Mouse (Mus musculus) liver, adult 2 months (tissue): ENCODE measurements around the gene Susd3. TPM values are rescaled to one million over a fixed set of nuclear protein-coding genes. Genes with fewer than 3 reads are reported as not detected.

Experiments
- DNase-seq: peaks from one replicate; pipeline ENCODE4 v3.0.0-alpha.2; 2011; ENCODE audit warnings: low read depth, low spot score; ENCODE audit errors: extremely low read depth
- H3K27ac ChIP-seq: fragments of 200-500 bp; replicated peaks from 2 replicates; pipeline ENCODE4 v1.5.1; 2012; ENCODE audit warnings: low read depth, mild to moderate bottlenecking, control low read depth, inconsistent platforms, low read length; ENCODE audit not compliant: insufficient read depth
- H3K27me3 ChIP-seq: fragments of 200-500 bp; 2 replicates; pipeline ENCODE4 v1.6.1; 2012; ENCODE audit warnings: mild to moderate bottlenecking, moderate library complexity, low read length, inconsistent platforms; ENCODE audit not compliant: control insufficient read depth, insufficient read depth
- H3K36me3 ChIP-seq: fragments of 200-500 bp; 2 replicates; pipeline ENCODE4 v1.6.1; 2012; ENCODE audit warnings: low read length, inconsistent platforms; ENCODE audit not compliant: control insufficient read depth, insufficient read depth
- H3K4me1 ChIP-seq: fragments of 200-500 bp; 2 replicates; pipeline ENCODE4 v1.6.1; 2011; ENCODE audit warnings: low read length; ENCODE audit not compliant: control insufficient read depth, insufficient read depth
- H3K4me3 ChIP-seq: fragments of 200-500 bp; 2 replicates; pipeline ENCODE4 v1.5.1; 2011; ENCODE audit warnings: low read depth, mild to moderate bottlenecking, control low read depth, low read length, moderate library complexity; ENCODE audit not compliant: insufficient read depth
- H3K79me2 ChIP-seq: fragments of 200-500 bp; 2 replicates; pipeline ENCODE4 v1.6.1; 2012; ENCODE audit warnings: inconsistent platforms, mild to moderate bottlenecking, low read length, moderate library complexity; ENCODE audit not compliant: control insufficient read depth, insufficient read depth
- H3K9ac ChIP-seq: fragments of 200-500 bp; 2 replicates; pipeline ENCODE4 v1.6.1; 2012; ENCODE audit warnings: low read depth, mild to moderate bottlenecking, control low read depth, inconsistent platforms, low read length
- CTCF ChIP-seq: fragments of 200-500 bp; IDR thresholded peaks from 2 replicates; pipeline ENCODE4 v1.5.1; 2011; ENCODE audit warnings: low read depth, low read length, control low read depth
- POLR2A ChIP-seq: fragments of 200-500 bp; IDR thresholded peaks from 2 replicates; pipeline ENCODE4 v1.6.1; 2011; ENCODE audit warnings: low read length, control low read depth; ENCODE audit not compliant: insufficient read depth; ENCODE audit errors: extremely low read depth
- WGBS: fragments of 180-500 bp; shearing (Covaris S2); methylation state at CpG from one replicate; pipeline ENCODE4 v1.1.7; 2018; 5-methylcytosine and 5-hydroxymethylcytosine counted together
- polyA plus RNA-seq: library from polyadenylated mRNA; depleted of rRNA; stranded (reverse); fragments of >200 nt; gene quantifications from 2 replicates; pipeline ENCODE4 v1.2.3, GENCODE M21; 2012
- total RNA-seq: library from RNA; depleted of rRNA; stranded (reverse); fragments of >200 nt; gene quantifications from 2 replicates; pipeline ENCODE4 v1.2.3, GENCODE M21; 2014

Gene Susd3
- total and polyA plus RNA-seq, 2 experiments, result 0.18 to 1.1 TPM

DNA sequence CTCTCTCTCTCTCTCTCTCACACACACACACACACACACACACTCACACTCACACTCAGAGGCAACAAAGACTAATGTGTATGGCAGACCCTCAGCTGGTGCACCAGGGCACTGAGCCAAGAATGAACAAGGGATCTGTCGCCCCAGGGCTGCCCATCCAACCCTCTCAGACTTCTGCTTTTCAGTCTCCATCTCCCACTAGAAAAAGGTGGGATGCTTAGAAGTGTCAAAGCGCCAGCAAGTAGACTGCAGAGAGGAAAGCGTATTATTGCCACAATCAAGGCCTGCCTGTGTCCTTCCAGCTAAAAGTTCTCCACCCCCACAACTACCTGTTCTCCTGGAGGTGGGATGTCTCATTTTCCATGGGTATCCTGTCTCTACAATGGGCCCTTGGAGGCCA, 34.1 kb downstream of the Susd3 start:
- DNase-seq, result no peak
- H3K79me2 ChIP-seq, result no peaks in the 10 kb centered on the region; the same call in 1 of the 2 replicates
- H3K4me1 ChIP-seq, result peaks cover 9% of the 10 kb centered on the region
- no peaks in the 10 kb centered on the region for H3K27me3 ChIP-seq
- H3K27ac ChIP-seq, result no peak overlapping the region
- H3K9ac ChIP-seq, result no peak overlapping the region
- WGBS, result 83% methylated on average over 3 of the region's 3 CpGs
- no peak overlapping the region for H3K4me3 ChIP-seq
- TF ChIP-seq CTCF (no peak), POLR2A (no peak)
- no peaks in the 10 kb centered on the region for H3K36me3 ChIP-seq

DNA sequence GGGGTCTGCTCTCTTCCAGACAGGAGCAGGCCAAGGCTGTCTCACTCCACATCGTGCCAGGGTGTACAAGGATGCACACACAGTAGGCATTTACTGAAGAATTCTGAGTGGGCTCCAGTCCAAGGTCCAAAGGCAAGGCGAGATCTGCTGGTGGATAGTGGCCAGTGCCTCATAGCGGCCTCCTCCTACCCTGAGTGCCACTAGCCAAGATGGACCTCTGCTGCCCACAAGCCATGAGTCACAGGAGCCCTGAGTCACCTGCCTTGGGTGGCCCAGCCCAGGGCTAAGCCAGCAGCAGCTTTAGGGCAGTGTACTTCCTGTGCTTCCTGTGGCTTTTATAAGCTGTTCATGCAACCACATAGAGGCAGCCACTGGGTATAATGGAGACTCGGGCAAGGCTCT, 35.0 kb downstream of the Susd3 start:
- no peaks in the 10 kb centered on the region for H3K36me3 ChIP-seq
- no peak overlapping the region for H3K27ac ChIP-seq
- H3K4me1 ChIP-seq, result peaks cover 9% of the 10 kb centered on the region
- no peaks in the 10 kb centered on the region; the same call in 1 of the 2 replicates for H3K79me2 ChIP-seq
- no peak overlapping the region for H3K4me3 ChIP-seq
- no peak for TF ChIP-seq POLR2A
- no peak for TF ChIP-seq CTCF
- H3K27me3 ChIP-seq, result no peaks in the 10 kb centered on the region
- H3K9ac ChIP-seq, result no peak overlapping the region
- no peak for DNase-seq
- 51% methylated on average over 4 of the region's 4 CpGs for WGBS

DNA sequence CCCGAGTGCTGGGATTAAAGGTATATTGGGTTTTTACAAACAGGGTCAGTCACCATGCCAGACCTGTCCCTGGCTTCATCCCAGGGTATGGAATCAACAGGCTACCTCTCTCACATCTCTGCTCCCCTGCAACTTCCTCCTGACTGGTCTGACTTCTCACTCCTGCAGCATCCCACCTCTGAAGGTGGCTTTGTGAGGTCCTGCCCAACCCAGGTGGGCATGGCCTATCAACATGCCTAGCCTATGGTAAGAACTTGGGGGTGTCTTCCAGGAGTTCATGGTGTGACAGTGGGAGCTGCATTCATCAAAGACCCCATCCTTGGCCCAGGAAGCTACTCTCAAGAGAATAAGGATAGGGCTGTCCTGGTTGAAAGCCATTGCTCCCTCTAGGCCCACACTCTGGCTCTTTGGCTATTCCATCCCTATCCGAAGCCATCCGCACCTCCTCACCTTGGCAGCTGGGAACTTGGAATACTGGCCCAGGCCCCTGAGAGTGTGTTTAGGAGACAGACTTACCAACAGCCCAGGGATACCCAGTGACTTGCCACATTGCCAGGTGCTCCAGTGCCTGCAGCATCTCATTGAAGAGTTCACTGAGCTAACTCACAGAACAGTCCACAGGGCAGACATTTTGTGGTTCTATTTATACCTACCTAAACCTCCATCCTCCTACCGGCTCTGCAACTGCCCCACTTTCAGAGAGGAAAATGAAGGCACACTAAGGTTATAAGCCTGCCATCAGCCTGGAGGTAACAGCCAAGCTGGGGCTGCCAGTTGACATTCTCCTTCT, 35.6 kb downstream of the Susd3 start:
- Histone ChIP-seq H3K9ac (no peak overlapping the region), H3K4me3 (no peak overlapping the region), H3K4me1 (peaks cover 9% of the 10 kb centered on the region), H3K27me3 (no peaks in the 10 kb centered on the region), H3K36me3 (no peaks in the 10 kb centered on the region), H3K27ac (no peak overlapping the region), H3K79me2 (no peaks in the 10 kb centered on the region; the same call in 1 of the 2 replicates)
- DNase-seq, result no peak
- TF ChIP-seq CTCF (no peak), POLR2A (no peak)
- 92% methylated on average over 4 of the region's 4 CpGs for WGBS

DNA sequence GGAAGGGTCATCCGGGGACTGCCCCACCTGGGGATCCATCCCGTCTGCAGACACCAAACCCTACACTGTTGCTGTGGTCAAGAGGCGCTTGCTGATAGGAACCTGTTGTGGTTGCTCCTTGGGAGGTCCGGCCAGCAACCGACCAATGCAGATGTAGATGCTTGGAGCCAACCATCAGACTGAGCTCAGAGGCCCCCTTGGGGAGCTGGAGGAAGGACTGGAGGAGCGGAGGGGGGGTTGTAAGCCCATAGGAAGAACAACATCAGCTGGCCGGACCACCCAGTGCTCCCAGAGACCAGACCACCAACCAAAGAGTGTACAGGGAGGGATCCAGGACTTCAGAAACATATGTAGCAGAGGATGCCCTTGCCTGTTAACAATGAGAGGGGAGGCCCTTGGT, 39.2 kb downstream of the Susd3 start:
- 91% methylated on average over 7 of the region's 7 CpGs for WGBS

DNA sequence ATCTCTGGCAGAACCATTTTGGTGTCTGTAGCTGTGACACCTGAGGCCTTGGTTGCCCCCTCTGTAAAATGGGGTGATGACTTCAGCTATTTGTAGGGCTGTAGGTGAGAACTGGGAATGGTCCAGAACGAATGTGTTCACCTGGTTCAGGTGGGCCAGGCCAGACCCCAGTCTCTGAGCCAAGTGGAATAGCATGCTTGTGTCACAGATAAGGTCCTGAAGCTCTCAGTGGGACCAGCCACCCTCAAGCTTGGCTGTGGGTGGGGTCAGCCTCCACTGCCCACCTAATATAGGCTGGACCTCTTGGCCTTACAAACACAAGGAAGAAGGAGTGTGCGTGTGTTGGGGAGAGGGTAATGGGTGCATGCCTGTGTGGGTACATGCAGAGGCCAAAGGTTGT, 42.2 kb downstream of the Susd3 start:
- no peak overlapping the region for H3K4me3 ChIP-seq
- no peaks in the 10 kb centered on the region for H3K36me3 ChIP-seq
- 97% methylated on average over 2 of the region's 2 CpGs for WGBS
- no peaks in the 10 kb centered on the region for H3K79me2 ChIP-seq
- TF ChIP-seq CTCF, result no peak
- TF ChIP-seq POLR2A, result no peak
- H3K9ac ChIP-seq, result no peak overlapping the region
- no peak overlapping the region for H3K27ac ChIP-seq
- H3K4me1 ChIP-seq, result no peaks in the 10 kb centered on the region
- DNase-seq, result no peak
- no peaks in the 10 kb centered on the region for H3K27me3 ChIP-seq

More for the DNA sequence above, 39.2 kb downstream of the Susd3 start:
- no peak for DNase-seq
- H3K9ac ChIP-seq, result no peak overlapping the region
- no peaks in the 10 kb centered on the region for H3K79me2 ChIP-seq
- no peak overlapping the region for H3K27ac ChIP-seq
- no peaks in the 10 kb centered on the region for H3K4me1 ChIP-seq
- no peaks in the 10 kb centered on the region for H3K36me3 ChIP-seq
- TF ChIP-seq CTCF (no peak), POLR2A (no peak)
- no peak overlapping the region for H3K4me3 ChIP-seq
- no peaks in the 10 kb centered on the region for H3K27me3 ChIP-seq

DNA sequence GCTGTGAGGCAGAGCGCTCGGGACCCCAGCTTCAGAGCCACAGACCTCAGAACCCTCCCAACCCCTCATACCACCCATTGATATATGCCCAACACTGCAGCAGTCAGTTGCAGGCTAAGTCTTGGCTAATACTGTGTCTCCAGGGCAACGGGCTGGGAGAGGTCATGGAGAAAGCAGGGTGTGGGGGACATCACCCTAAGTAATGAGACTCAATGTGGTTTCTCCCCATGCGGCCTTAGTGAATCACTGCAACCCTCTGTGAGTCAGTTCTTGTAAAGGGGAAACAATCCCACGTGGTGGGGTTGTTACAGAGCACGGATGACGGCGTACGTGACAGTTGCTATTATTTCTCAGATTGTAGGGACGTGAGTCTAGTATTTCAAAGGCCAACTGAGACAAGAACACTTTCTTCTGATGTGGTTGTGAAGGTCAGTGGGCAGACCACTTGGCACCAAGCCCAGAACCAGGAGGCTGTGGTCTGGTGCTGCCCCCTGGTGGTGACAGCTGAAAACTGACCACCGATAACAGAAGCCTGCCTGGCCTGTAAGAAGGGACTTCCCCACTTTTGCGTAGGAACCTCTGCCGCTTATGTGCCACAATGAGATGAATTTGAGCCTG, 43.0 kb downstream of the Susd3 start:
- no peak for TF ChIP-seq POLR2A
- peak; percentile 98 for TF ChIP-seq CTCF
- DNase-seq, result peak; percentile 43
- whole genome bisulfite sequencing, result 50% methylated on average over 13 of the region's 13 CpGs

More for the DNA sequence above, 43.0 kb downstream of the Susd3 start:
- Histone ChIP-seq H3K79me2 (no peaks in the 10 kb centered on the region), H3K27me3 (no peaks in the 10 kb centered on the region), H3K4me1 (no peaks in the 10 kb centered on the region), H3K36me3 (no peaks in the 10 kb centered on the region), H3K4me3 (no peak overlapping the region), H3K9ac (no peak overlapping the region), H3K27ac (no peak overlapping the region)
